Mouse (Mus musculus) heart, postnatal 10 days (tissue): ENCODE results near the gene Atp1b2. TPM values are rescaled to one million over a fixed set of nuclear protein-coding genes. Genes with fewer than 3 reads are reported as not detected.

Source experiments
- DNase-seq, 2 experiments: peaks; one replicate each; pipeline ENCODE4 v3.0.0; 2021
- intact Hi-C: fragments of 180-260 bp; cut with DNase I; formaldehyde crosslinking; loops from one replicate; pipeline ENCODE4 v1.15.1; 2025
- total RNA-seq, 2 experiments: library from RNA; stranded (reverse); gene quantifications; 2 replicates each; pipeline ENCODE4 v1.2.3; 2021

Gene Atp1b2
- total RNA-seq, 2 experiments from 2014 or later, result 29.9 to 36.5 TPM

DNA sequence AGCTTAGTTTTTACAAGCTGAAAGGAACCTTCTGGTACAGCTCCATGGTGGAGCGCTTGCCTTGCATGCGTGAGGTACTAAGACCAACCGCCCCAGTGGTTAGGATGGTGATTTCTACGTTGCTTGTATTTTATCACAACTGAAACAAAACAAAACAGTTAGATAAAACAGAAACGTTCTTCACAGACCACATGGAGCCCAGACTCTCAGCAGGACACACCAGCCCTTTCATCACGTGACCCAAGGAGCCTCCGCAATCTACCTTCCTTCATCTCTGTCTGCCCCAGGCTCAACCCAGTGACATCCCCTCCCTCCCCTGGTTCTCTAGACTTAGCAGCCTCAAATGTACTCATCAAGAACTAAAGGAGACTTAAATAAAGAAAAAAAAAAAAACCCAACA lies 3.7 kb upstream of the Atp1b2 start:
- no peak for DNase-seq
- intact Hi-C loops, result no loop called here

DNA sequence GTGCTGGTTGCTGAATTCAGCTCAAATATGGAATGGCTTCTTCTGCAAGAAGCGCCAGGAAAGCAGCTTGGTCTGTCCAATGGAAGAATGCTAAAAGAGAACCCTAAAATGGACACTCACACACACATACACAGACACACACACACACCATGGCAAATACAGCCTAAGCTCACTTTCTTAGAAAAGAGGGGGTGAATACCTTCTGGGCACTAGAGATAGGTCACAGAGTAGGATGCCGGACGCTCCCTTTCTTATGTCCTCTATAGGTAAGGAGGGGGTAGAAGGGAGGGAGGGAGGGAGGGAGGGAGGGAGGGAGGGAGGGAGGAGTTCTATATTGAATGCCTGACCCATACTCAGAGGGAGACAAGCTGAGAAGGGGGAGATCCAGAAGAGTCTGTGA lies 2.8 kb upstream of the Atp1b2 start:
- intact Hi-C loops, result no loop called here
- no peak for DNase-seq

DNA sequence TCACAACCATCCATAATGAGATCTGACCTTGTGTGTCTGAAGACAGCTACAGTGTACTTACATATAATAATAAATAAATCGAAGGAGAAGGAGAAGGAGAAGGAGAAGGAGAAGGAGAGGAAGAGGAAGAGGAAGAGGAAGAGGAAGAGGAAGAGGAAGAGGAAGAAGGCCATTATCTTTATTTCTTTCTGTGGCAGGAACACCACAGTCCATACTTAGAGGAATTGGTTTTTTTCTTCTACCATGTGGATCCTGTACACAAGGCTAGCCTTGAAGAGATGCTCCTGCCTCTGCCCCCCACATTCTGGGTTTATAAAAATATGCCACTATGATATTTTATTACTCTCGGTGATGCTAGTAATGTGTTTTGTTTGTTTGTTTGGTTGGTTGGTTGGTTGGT lies 1.1 kb upstream of the Atp1b2 start:
- intact Hi-C loops, result loop anchor here (2.0 kb wide), 1 partner anchor 26 kb away; the partner anchor contains the start of genes Trp53 and Wrap53
- DNase-seq, result no peak

GRCm38 (mm10) chr11:69606491-69606795 lies 701 bp upstream of the Atp1b2 start:
- no peak for DNase-seq

DNA sequence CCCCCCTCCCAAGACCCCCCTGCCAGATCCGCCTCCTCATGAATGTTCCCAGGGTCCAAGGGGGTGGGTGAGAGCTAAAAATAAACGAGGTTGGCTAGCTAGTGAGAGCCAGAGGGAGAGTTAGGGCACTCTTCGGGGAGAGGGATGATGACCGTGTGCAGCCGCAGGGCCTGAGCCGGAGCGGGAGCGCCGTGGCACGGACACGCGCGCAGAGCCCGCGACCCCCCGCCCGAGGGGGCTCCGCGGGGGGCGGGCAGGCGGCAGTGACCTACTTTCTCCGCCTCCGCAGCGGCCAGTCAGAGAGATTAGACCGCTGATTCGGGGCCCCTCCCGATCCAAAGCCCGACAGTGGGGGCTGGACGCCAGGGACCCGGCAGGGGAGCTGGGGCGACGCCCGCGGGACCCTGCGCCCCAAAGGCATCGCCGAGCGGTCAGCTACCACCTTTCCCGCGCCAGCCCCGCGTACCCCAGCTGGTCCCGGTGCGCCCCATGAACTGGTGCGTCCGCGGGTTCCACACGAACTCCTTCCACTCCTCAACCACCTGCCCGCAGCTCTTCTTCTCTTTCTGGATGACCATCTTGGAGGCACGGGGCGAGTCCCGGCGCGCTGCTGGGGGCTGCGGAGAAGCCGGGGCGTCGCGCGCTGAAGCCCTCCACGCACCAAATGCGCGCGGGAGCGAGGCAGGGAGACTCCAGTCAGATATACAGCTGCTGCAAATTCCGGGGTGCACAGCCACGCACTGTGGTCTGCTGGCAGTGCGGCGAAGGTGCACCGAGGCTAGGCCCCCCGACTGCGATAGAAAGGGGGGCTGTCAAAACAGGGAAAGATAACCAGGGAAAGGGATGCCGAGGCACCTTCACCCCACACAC lies 712 bp downstream of the Atp1b2 start:
- DNase-seq, result peak; percentile 41 to 47
- intact Hi-C loops, result no loop called here

More at GRCm38 (mm10) chr11:69606491-69606795, 701 bp upstream of the Atp1b2 start:
- intact Hi-C loops, result loop anchor here (2.0 kb wide), 1 partner anchor 26 kb away; the partner anchor contains the start of genes Trp53 and Wrap53

DNA sequence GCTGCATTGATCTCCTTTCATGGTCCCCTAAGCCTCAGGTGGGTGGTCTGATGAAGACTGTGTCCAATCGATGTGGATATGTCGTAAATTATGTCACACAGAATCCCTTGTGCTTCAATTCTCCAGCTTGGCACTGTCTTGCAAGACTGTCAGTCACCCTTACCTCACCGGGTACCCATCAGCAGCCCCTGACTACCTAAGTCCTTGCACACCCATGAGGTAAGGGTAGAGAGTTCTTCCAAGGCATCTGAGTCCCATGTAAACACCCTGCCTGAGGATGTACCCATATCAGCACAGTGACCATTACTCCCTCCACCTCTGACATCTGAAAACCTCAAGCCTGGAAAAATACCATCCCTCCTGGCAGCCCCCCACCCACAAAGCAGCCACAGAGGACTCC lies 1.4 kb downstream of the Atp1b2 start:
- intact Hi-C loops, result no loop called here

DNA sequence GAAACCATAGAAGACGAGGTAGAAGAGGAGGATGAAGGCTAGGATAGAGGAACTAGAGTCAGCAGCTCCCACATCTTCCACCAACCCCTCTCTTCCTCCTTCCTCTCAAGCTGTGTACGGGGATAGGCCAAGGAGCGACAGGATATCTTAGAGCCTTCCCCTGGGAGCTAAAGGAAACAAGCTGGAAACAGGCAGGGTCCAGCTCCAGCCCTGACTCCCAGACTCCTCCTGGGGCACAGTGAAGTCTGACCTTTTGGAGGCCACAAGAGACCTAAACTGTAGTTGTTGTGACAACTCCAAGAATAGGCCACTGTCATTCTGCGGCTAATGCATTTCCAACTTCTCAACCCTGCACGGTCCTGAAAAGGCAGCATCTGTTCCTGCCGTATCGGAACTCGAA lies 2.2 kb downstream of the Atp1b2 start:
- DNase-seq, result peak; percentile 42 to 58
- intact Hi-C loops, result no loop called here

More for the DNA sequence above, 1.4 kb downstream of the Atp1b2 start:
- DNase-seq, result no peak

DNA sequence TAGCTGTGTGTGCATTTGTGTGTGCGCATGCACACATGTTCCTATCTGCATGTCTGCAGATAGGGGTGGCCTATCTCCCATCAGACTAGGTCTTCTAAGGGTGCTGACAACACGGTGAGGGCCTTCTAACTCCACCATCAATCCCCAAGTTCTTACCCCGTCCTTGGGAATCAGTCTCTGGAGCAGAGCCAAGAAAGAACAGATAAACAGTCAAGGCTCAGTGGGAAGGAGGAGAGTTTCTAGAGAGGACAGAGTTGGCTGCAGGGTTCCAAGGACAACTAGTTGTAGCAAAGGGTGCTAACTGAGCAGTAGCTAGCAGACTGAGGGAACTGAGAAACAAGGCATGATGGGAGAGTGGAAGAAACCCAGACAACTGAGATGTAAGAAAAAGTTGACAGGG lies 4.0 kb downstream of the Atp1b2 start:
- intact Hi-C loops, result no loop called here

GRCm38 (mm10) chr11:69600098-69600497 lies 5.6 kb downstream of the Atp1b2 start:
- DNase-seq, result peak; percentile 83 to 86
- intact Hi-C loops, result no loop called here

More for the DNA sequence above, 4.0 kb downstream of the Atp1b2 start:
- DNase-seq, result no peak

DNA sequence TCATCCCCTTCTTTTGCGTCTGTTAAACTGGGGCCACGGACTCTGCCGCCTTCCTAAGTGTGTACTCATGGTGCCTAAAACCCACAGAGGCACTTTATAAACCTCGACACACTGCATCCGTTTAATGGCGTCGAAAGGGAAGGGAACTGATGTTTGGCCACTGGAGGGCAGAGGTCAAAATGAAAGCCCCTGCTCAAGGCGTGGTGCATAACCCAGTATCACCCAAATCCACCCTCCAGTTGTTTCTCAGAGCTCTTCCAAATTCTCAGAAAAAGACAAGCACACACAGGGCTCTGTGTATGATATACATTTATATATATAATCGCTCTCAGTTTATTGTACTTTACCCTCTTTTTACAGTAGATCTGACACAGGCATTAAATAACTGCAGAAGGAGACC lies 6.3 kb downstream of the Atp1b2 start:
- intact Hi-C loops, result no loop called here
- no peak for DNase-seq

- DNase-seq, result no peak
- intact Hi-C loops, result no loop called here
These were observed 10.9 kb downstream of the Atp1b2 start for GRCm38 (mm10) chr11:69594853-69595252.

DNA sequence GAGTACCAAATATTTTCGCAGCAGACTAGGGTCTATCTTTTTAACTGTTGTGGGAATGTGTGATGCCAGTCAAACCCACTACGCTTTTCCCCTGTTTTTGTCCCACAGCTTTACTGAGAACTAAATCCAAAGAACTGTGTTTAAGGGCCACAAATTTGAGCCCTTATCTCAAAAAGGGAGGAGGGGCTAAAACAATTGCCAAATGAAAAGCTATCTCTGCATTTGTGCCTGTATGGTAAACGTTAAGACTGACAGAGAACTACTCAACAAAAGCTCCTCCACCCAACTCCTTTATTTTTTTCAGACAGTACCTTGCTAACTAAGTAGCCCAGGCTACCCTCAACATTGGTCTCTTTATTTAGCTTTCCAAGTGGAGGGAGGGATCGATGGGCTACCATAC lies 12.9 kb downstream of the Atp1b2 start:
- no peak for DNase-seq
- intact Hi-C loops, result no loop called here

DNA sequence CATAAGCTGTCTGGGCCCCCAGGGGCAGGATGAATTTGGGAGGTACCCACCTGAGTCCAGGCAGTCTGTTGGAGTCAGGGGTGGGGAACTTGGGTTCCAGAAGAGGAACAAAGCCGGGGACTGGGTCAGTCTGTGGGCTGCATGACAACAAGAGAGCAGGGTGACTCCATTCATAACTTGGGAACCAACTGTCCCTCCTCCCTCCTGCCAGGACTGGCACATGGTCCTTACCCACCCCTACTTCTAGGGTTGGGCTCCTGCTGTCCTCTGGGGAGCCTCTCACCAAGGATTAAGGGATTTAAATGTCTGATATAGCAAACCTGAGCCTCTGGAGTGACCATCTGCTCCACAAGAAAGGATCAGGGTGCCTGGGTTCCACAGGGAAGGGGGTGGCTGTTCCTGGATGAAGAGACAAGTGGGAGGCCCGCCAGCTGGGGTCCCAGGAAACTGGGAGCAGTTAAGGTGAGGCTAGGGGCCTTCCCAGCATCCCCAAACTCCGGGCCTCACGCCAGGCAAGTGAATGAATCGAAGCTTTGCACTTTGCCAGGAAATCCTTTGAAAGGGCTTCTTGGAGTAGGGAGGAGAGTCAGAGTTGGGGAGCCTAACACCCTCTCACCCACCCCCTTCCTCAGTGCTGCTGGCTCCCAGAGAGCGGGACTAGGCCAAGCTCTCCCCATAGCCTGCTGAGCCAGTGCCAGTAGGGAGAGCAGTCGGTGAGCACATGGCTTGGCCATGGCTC lies 13.7 kb downstream of the Atp1b2 start:
- peak in 1 of 2 experiments; percentile 14 for DNase-seq
- intact Hi-C loops, result no loop called here

GRCm38 (mm10) chr11:69591424-69591823 lies 14.3 kb downstream of the Atp1b2 start:
- DNase-seq, result no peak
- intact Hi-C loops, result no loop called here

DNA sequence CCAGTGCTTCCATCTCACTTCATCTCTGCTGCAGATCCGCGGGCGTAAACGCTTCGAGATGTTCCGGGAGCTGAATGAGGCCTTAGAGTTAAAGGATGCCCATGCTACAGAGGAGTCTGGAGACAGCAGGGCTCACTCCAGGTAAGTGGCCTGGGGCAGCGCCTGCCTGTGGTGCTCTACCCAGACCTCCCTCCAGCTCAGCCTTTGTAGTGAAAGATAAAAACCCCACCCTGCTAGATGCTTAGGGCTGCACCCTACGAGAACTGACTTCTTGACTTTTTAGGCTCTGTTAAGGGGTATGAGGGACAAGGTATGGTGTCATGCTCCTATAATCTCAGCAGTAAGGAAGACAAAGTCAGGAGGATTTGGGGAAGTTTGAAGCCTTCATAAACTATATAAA lies 15.1 kb downstream of the Atp1b2 start:
- intact Hi-C loops, result no loop called here
- DNase-seq, result no peak

GRCm38 (mm10) chr11:69589207-69589834 lies 16.4 kb downstream of the Atp1b2 start:
- no peak for DNase-seq
- intact Hi-C loops, result no loop called here

GRCm38 (mm10) chr11:69585718-69586325 lies 19.9 kb downstream of the Atp1b2 start:
- intact Hi-C loops, result no loop called here
- DNase-seq, result no peak

- intact Hi-C loops, result no loop called here
- no peak for DNase-seq
These were observed 20.8 kb downstream of the Atp1b2 start for GRCm38 (mm10) chr11:69584937-69585336.

DNA sequence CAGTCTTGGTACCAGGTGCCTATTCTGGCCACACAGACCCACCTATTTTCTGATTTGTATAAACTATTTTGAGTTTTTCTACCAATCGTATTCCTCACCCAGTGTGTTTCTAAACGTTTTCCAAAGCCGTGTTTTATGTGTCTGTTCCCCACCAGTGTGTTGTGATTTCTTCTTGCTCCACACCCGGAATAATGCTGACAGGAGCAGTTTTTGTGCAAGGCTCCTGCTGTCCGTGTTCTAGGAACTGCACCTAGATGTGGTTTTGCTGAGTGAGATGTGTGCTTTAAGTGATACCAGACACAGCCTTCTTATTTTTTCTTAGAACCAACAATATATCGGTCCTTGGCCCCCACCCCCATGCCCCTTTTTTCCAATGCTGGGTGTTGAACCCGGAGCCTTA lies 21.7 kb downstream of the Atp1b2 start:
- intact Hi-C loops, result no loop called here
- DNase-seq, result no peak

GRCm38 (mm10) chr11:69582230-69582805 lies 23.4 kb downstream of the Atp1b2 start:
- intact Hi-C loops, result no loop called here
- no peak for DNase-seq

DNA sequence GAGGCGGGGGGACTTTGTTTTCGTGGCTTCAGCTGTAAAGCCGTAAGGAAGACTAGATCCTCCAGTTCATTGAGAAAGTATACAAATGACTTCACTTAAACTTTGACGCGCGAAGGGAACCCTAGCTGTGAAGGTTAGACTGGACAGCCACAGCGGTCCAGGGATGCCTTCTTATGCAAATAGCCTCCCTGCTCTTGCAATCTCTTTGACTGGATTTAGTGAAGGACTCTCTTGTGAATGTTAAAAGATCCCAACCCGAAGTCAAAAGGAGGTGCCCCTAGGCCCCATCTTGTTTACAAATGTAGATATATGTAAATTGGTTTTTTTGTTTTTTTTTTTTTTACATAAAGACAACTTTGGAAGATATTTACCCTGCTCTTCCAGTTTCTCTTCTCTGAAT lies 23.9 kb downstream of the Atp1b2 start:
- no peak for DNase-seq
- intact Hi-C loops, result loop anchor here (2.0 kb wide), 1 partner anchor 25 kb away; no protein-coding TSS in a partner anchor
